Mouse (Mus musculus): ENCODE data around the gene Palm3.

The Palm3 gene

DNA sequence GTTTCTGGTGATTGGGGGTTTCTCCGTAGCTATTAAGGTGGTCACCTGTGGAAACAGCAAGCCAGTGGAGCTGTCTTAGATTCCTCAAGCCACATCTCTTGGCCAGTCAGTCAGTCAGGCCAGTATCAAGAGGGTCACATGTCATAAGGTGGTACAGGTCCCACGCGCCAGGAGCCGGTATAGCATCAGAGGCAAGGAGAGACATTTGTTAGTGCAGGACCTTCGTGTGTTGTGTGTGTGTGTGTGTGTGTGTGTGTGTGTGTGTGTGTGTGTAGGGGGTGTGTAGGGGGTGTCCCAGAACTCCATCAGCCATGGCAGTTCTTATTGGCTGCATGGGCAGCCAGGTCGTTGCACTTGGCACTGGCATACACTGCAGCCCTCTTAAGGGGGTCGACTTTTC, 46.6 kb downstream of the Palm3 start:
- no peak for DNase-seq

DNA sequence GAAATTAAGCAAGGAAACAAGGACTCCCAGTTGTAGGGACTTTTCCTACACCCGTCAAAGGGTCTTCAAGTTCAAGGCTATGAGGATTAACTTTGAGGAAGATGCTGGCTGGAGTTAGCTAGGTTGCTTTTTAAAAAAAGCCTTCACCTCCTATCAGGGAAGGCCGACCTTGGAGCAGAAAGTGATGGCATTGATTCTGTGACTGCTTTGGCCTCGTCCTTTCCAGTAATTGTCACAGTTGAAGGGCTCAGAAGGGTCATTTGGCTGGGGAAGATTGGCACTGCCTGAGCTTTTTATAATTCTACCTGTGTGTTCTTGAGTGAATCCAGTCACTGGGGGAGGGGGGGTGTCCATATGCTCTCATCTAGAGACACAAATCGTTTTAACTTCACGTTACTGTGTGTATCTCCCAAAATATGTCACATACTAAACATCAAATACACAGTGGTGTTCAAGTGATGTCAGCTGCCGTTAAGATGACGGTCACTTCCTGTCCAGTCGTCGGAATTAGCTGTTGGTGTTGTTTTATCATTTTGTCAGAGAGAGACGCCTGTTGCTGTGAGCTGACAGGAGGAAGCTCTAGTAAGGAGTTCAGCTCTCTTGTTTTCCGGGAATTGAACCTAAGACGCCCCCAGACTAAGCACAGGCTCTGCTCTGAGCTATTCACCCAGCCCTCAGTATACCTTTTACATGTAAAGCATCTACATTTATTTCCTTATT, 47.2 kb downstream of the Palm3 start:
- no peak for DNase-seq

DNA sequence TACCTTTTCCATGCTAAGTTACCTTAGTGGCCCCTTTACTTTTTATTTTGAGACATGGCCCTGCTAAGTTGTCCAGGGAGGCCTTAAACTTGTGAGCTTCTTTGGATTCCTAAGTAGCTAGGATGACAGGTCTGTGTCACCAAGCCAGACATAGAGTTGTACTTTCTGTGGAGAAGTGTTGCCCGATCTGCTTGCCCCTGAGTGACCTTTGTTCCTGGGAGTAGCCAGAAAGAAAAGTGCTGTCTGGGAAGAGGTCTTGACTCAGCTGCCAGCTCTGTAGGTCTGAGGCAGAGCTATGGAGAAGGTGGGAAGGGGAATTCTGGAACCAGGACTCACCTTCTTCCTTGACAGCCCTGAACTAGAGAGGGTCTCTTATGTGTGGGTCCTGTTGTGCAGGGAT, 47.9 kb downstream of the Palm3 start:
- DNase-seq, result no peak

- DNase-seq, result no peak
Measured at GRCm38 (mm10) chr8:84069750-84070149, 48.5 kb downstream of the Palm3 start.

- no peak for DNase-seq
Measured at GRCm38 (mm10) chr8:84070241-84070640, 49.0 kb downstream of the Palm3 start.

DNA sequence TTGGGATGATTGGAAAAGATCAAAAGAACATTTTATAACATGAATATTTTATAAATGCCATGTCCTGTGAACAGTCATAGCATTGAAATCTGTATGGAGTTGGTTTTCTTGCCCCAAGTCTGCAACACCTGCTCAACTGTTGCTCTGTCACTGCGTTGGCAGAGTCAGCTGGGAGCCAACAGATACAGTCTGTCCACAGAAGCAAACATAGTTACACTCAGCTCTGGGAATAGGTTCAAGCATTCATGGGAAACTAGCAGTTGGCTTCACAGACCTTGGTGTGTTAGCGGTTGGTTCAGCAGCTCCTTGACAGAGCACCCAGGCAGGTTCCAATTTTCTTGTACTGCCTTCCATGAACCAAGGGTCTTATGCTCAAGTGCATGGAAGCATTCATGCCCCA, 49.4 kb downstream of the Palm3 start:
- no peak for DNase-seq

DNA sequence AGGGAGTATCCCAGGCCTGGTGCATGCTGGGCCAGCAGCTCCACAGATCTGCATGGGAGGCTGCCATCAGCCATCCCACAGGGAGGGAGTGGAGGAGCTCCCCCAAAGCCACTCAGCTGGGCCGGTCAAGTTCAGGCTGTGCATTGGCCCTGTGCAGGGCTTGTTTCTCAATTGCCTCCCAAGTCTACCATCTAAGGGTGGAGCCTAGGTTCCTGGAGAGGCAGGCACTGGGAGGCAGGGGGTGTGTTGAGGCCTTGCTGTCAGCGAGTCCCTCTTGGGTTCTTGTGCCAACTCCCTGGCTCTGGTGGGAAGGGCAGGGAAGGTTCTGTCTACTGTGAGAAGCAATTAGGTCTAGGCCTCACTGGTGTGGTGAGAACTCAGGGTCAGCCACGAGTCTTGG, 50.6 kb downstream of the Palm3 start:
- peak; percentile 46 to 63 for DNase-seq

- DNase-seq, result no peak
Measured at GRCm38 (mm10) chr8:84072321-84072720, 51.0 kb downstream of the Palm3 start.

- no peak for DNase-seq
Measured at GRCm38 (mm10) chr8:84073230-84073976, 52.1 kb downstream of the Palm3 start.

DNA sequence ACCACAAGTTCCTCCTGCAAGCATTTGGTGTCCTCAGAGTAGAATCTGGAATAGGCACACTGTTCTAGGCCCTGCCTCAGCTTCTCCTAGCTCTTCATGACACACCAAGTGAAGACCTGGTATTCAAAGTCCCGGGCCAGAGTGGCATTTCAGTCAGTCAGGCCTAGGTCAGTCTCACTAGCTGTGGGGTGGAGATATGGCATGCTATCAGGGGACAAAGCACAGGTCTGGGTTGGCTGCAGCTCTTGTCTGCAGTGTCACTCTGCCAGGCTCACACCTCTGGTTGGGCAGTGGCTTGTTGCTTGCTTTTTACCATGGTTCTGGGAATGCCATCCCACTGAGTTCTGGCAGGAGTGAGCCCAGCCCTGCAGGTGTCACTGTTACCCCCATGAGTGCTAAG, 55.1 kb downstream of the Palm3 start:
- no peak for DNase-seq

- DNase-seq, result no peak
Measured at GRCm38 (mm10) chr8:84076849-84077248, 55.6 kb downstream of the Palm3 start.

DNA sequence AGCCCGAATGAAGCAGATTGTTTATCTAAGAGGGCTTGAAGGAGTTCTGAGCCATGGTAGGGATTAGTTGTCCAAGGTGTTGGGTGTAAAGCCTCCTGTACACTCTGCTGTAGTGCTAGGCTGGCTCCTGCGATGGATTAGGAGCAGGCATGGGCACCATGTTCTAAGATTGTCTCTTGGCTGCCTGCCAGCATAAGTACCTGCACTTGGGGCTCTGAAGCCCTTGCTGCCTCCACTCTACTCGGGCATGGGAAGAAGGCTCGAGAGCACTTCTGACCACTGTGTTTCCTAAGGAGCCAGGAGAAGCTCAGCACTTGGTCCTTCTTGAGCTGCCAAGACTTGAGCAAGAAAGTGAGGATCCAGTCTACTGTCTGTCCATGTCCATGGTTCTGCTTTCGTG, 57.9 kb downstream of the Palm3 start:
- peak; percentile 42 to 69 for DNase-seq
